Mouse (Mus musculus): ENCODE data around the gene Pomp. TPM values are rescaled to one million over a fixed set of nuclear protein-coding genes. Genes with fewer than 3 reads are reported as not detected.

Pomp gene
- polyA plus RNA-seq, 1 experiment from 2014 or later = 348 TPM

DNA sequence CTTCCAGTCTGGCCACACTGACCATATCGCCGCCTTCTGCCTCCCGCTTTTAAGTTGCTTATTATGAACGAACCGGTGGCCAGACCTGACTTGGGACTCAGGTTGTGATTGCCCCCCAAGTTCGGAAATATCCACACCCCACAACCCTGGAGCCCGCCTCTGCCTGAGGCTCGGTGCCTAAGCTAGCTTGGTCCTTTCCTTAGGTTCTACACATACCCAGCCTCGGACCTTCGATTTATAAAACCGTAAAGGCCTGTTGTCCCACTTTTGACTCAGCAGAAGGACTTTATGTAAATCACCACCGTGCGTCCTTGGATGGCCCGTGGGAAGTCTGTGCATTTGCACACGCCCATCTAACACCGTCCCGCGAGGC is 199 bp upstream of the Pomp start:
- Histone ChIP-seq H3K9ac (peak overlapping the region; percentile 88), H3K4me3 (peak overlapping the region; percentile 82), H3K27me3 (replicated peaks) (no peaks in the 10 kb centered on the region), H3K36me3 (peaks cover 30% of the 10 kb centered on the region), H3K9me3 (replicated peaks) (no peaks in the 10 kb centered on the region), H3K4me2 (peak overlapping the region; percentile 92), H3K4me1 (replicated peaks) (peaks cover 13% of the 10 kb centered on the region), H3K27ac (ENCODE audit: poor library complexity, severe bottlenecking) (peak overlapping the region; percentile 69)
- peak; percentile 10; the same call in 1 of the 2 replicates for ATAC-seq (ENCODE audit: insufficient number of reproducible peaks, low FRiP score)
- 2% methylated on average over 18 of the region's 18 CpGs for WGBS

DNA sequence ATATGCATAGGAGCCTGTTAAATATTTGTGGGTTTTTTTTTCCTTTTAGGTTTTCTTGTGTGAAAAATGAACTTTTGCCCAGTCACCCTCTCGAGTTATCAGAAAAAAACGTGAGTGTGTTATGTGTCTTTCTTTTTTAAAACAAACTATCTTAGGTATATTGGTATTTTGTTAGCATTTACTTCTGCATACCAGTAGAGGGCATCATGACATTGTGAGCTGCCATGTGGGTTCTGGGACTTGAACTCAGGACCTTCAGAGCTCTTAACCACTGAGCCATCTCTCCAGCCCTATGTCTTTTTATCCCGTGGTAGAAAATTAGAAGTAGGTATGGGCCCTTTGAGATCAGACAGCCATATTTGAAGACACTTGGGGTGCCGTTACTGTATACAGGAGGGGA is 8.4 kb downstream of the Pomp start:
- no peaks in the 10 kb centered on the region for H3K4me1 ChIP-seq (replicated peaks)
- no peak for ATAC-seq (ENCODE audit: insufficient number of reproducible peaks, low FRiP score)
- WGBS = 90% methylated on average over 4 of the region's 4 CpGs

GRCm38 (mm10) chr5:147869568-147869967 is 9.3 kb downstream of the Pomp start:
- Histone ChIP-seq H3K4me2 (no peak overlapping the region), H3K9me3 (replicated peaks) (no peaks in the 10 kb centered on the region), H3K9ac (no peak overlapping the region), H3K27me3 (replicated peaks) (no peaks in the 10 kb centered on the region), H3K4me3 (no peak overlapping the region), H3K36me3 (peaks cover 94% of the 10 kb centered on the region), H3K27ac (ENCODE audit: poor library complexity, severe bottlenecking) (no peak overlapping the region), H3K4me1 (replicated peaks) (no peaks in the 10 kb centered on the region)
- WGBS = 87% methylated on average over 6 of the region's 6 CpGs
- no peak for ATAC-seq (ENCODE audit: insufficient number of reproducible peaks, low FRiP score)

More for the DNA sequence above, 8.4 kb downstream of the Pomp start:
- Histone ChIP-seq H3K27ac (ENCODE audit: poor library complexity, severe bottlenecking) (no peak overlapping the region), H3K27me3 (replicated peaks) (no peaks in the 10 kb centered on the region), H3K4me3 (no peak overlapping the region), H3K9me3 (replicated peaks) (no peaks in the 10 kb centered on the region), H3K9ac (no peak overlapping the region), H3K36me3 (peaks cover 94% of the 10 kb centered on the region), H3K4me2 (no peak overlapping the region)

- Histone ChIP-seq H3K36me3 (peaks cover 95% of the 10 kb centered on the region), H3K27me3 (replicated peaks) (no peaks in the 10 kb centered on the region), H3K4me3 (no peak overlapping the region), H3K4me2 (no peak overlapping the region), H3K4me1 (replicated peaks) (no peaks in the 10 kb centered on the region), H3K27ac (ENCODE audit: poor library complexity, severe bottlenecking) (no peak overlapping the region), H3K9me3 (replicated peaks) (no peaks in the 10 kb centered on the region), H3K9ac (no peak overlapping the region)
- no peak for ATAC-seq (ENCODE audit: insufficient number of reproducible peaks, low FRiP score)
- 78% methylated on average over 1 of the region's 1 CpGs for WGBS
Observed at GRCm38 (mm10) chr5:147870296-147870695, 10.0 kb downstream of the Pomp start.

GRCm38 (mm10) chr5:147871091-147871820 is 11.0 kb downstream of the Pomp start:
- Histone ChIP-seq H3K9ac (no peak overlapping the region), H3K4me2 (no peak overlapping the region), H3K36me3 (peaks cover 95% of the 10 kb centered on the region), H3K27me3 (replicated peaks) (no peaks in the 10 kb centered on the region), H3K4me3 (no peak overlapping the region), H3K4me1 (replicated peaks) (no peaks in the 10 kb centered on the region), H3K9me3 (replicated peaks) (no peaks in the 10 kb centered on the region), H3K27ac (ENCODE audit: poor library complexity, severe bottlenecking) (no peak overlapping the region)
- ATAC-seq (ENCODE audit: insufficient number of reproducible peaks, low FRiP score) = no peak
- 88% methylated on average over 15 of the region's 15 CpGs for whole genome bisulfite sequencing

DNA sequence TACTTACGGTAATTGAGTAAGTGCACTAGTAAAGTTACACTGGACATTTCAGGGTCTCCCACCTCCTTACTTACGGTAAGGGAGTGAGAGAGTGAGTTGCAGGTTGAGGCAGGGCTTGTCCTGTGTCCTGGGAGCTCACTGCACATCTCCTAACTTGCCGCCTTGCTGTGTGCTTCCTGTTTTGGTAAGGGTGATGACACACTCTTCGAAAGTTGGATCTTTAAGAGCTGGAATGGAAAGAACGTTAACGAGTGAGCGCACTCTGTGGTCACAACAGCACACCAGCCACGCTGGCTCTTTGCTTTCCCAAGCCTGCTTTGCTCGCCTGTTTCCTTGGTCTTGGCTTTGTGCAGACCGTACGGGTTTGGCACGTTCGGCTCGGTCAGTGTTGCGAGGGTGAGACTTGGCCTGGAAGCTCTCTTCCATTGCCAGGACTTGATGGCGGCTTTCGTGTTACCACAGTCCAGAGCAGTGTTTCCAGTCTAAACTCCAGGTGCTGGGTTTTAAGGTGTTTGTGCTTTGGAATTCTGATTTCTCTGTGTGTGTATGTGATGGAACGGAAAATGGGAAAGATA is 14.3 kb downstream of the Pomp start:
- Histone ChIP-seq H3K4me2 (no peak overlapping the region), H3K9ac (no peak overlapping the region)
- no peak for ATAC-seq (ENCODE audit: insufficient number of reproducible peaks, low FRiP score)

DNA sequence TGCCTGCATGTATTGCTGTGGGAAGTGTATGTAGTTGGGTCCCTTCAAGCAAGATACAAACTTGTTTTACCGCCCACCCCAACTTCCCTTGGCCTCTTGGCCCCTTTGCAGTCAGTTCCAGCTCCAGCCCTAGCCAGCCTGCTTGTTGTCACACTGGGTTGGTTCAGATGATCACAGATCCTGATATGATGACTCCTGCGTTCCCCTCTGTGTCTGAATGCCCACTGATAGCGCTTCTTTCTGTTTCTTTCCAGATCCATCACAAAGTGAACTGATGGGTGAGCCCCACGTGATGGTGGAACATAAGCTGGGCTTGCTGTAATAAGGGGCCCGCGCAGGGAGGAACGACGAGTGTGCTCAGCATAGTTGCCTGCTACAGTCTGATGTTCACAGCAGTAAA is 14.9 kb downstream of the Pomp start:
- no peak overlapping the region for H3K9ac ChIP-seq
- no peak overlapping the region for H3K4me3 ChIP-seq
- H3K4me2 ChIP-seq = no peak overlapping the region
- H3K27me3 ChIP-seq (replicated peaks) = no peaks in the 10 kb centered on the region
- no peak for ATAC-seq (ENCODE audit: insufficient number of reproducible peaks, low FRiP score)
- no peaks in the 10 kb centered on the region for H3K4me1 ChIP-seq (replicated peaks)
- H3K9me3 ChIP-seq (replicated peaks) = no peaks in the 10 kb centered on the region
- H3K36me3 ChIP-seq = peaks cover 93% of the 10 kb centered on the region
- 95% methylated on average over 8 of the region's 8 CpGs for WGBS
- H3K27ac ChIP-seq (ENCODE audit: poor library complexity, severe bottlenecking) = no peak overlapping the region

More for the DNA sequence above, 14.3 kb downstream of the Pomp start:
- H3K27ac ChIP-seq (ENCODE audit: poor library complexity, severe bottlenecking) = no peak overlapping the region
- no peaks in the 10 kb centered on the region for H3K27me3 ChIP-seq (replicated peaks)
- peaks cover 93% of the 10 kb centered on the region for H3K36me3 ChIP-seq
- WGBS = 89% methylated on average over 18 of the region's 18 CpGs
- no peak overlapping the region for H3K4me3 ChIP-seq
- H3K9me3 ChIP-seq (replicated peaks) = no peaks in the 10 kb centered on the region
- H3K4me1 ChIP-seq (replicated peaks) = no peaks in the 10 kb centered on the region

- Histone ChIP-seq H3K36me3 (peaks cover 89% of the 10 kb centered on the region), H3K9me3 (replicated peaks) (peaks cover 5% of the 10 kb centered on the region; the same call in 1 of the 2 replicates), H3K27me3 (replicated peaks) (no peaks in the 10 kb centered on the region), H3K4me1 (replicated peaks) (no peaks in the 10 kb centered on the region), H3K4me3 (no peak overlapping the region), H3K9ac (no peak overlapping the region), H3K4me2 (no peak overlapping the region), H3K27ac (ENCODE audit: poor library complexity, severe bottlenecking) (no peak overlapping the region)
- ATAC-seq (ENCODE audit: insufficient number of reproducible peaks, low FRiP score) = no peak
- 89% methylated on average over 6 of the region's 6 CpGs for WGBS
Observed at GRCm38 (mm10) chr5:147877520-147877919, 17.3 kb downstream of the Pomp start.

GRCm38 (mm10) chr5:147879971-147880682 is 19.9 kb downstream of the Pomp start:
- H3K9ac ChIP-seq = no peak overlapping the region
- ATAC-seq (ENCODE audit: insufficient number of reproducible peaks, low FRiP score) = no peak
- peaks cover 68% of the 10 kb centered on the region for H3K36me3 ChIP-seq
- no peaks in the 10 kb centered on the region for H3K27me3 ChIP-seq (replicated peaks)
- H3K4me1 ChIP-seq (replicated peaks) = no peaks in the 10 kb centered on the region
- peaks cover 5% of the 10 kb centered on the region; the same call in 1 of the 2 replicates for H3K9me3 ChIP-seq (replicated peaks)
- no peak overlapping the region for H3K27ac ChIP-seq (ENCODE audit: poor library complexity, severe bottlenecking)
- no peak overlapping the region for H3K4me2 ChIP-seq
- 76% methylated on average over 17 of the region's 17 CpGs for WGBS
- H3K4me3 ChIP-seq = no peak overlapping the region

DNA sequence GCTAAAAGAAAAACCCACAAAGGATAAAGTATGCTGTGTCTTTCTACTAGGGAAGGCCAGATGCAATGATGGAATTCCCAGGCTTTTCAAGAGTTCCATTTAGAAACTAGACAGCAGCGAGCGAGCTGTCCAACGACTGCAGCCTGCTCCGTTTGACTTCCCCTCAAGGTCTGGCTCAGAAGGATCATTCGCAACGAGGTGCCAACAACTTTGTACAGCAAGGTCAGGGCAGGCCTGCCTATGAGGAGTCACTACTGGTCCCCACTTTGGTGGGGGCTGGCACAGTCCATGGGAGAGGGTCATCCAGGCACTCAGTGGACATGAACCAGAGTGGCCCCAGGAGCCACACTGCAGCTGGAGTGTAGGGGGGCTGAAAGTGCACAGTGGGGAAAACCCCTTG is 23.3 kb downstream of the Pomp start:
- Histone ChIP-seq H3K36me3 (peaks cover 40% of the 10 kb centered on the region), H3K4me2 (no peak overlapping the region), H3K4me1 (replicated peaks) (peaks cover 2% of the 10 kb centered on the region; the same call in 1 of the 2 replicates), H3K27me3 (replicated peaks) (no peaks in the 10 kb centered on the region), H3K9me3 (replicated peaks) (peaks cover 13% of the 10 kb centered on the region), H3K27ac (ENCODE audit: poor library complexity, severe bottlenecking) (no peak overlapping the region), H3K4me3 (no peak overlapping the region), H3K9ac (no peak overlapping the region)
- ATAC-seq (ENCODE audit: insufficient number of reproducible peaks, low FRiP score) = no peak
- WGBS = 85% methylated on average over 6 of the region's 6 CpGs

Measured in heart, embryonic 12.5 days (tissue).